Mouse (Mus musculus): ENCODE measurements around the gene Pprc1. TPM values are rescaled to one million over a fixed set of nuclear protein-coding genes. Genes with fewer than 3 reads are reported as not detected.
A peak's percentile ranks its signal among the peaks of the same experiment; 100 is the strongest.

Pprc1 gene
- polyA plus RNA-seq, 1 experiment from 2014 or later = 30.3 TPM

GRCm38 (mm10) chr19:46004814-46005466 is 39.7 kb upstream of the Pprc1 start:
- 84% methylated on average over 17 of the region's 17 CpGs for whole genome bisulfite sequencing
- no peaks in the 10 kb centered on the region for H3K27me3 ChIP-seq (ENCODE audit: control insufficient read depth, insufficient read depth, low read length)
- no peaks in the 10 kb centered on the region for H3K36me3 ChIP-seq (ENCODE audit: control insufficient read depth, insufficient read depth, low read length)
- H3K27ac ChIP-seq (ENCODE audit: low read length) = no peak overlapping the region
- no peak overlapping the region for H3K4me2 ChIP-seq (ENCODE audit: low read depth, low read length)
- ATAC-seq (ENCODE audit: insufficient read depth, low FRiP score) = no peak
- H3K4me3 ChIP-seq (replicated peaks; ENCODE audit: low read length) = no peak overlapping the region
- H3K9ac ChIP-seq (ENCODE audit: low read length) = peak overlapping the region; percentile 77; the same call in 1 of the 2 replicates
- H3K9me3 ChIP-seq (replicated peaks; ENCODE audit: control insufficient read depth, low read length) = no peaks in the 10 kb centered on the region
- peaks cover 9% of the 10 kb centered on the region; the same call in 1 of the 2 replicates for H3K4me1 ChIP-seq (ENCODE audit: control insufficient read depth, insufficient read depth, low read length)

GRCm38 (mm10) chr19:46005680-46006079 is 39.0 kb upstream of the Pprc1 start:
- Histone ChIP-seq H3K36me3 (ENCODE audit: control insufficient read depth, insufficient read depth, low read length) (no peaks in the 10 kb centered on the region), H3K9ac (ENCODE audit: low read length) (no peak overlapping the region; the same call in 1 of the 2 replicates), H3K4me1 (ENCODE audit: control insufficient read depth, insufficient read depth, low read length) (peaks cover 9% of the 10 kb centered on the region; the same call in 1 of the 2 replicates), H3K9me3 (replicated peaks; ENCODE audit: control insufficient read depth, low read length) (no peaks in the 10 kb centered on the region), H3K4me3 (replicated peaks; ENCODE audit: low read length) (no peak overlapping the region), H3K27ac (ENCODE audit: low read length) (no peak overlapping the region), H3K27me3 (ENCODE audit: control insufficient read depth, insufficient read depth, low read length) (no peaks in the 10 kb centered on the region), H3K4me2 (ENCODE audit: low read depth, low read length) (no peak overlapping the region)
- no peak for ATAC-seq (ENCODE audit: insufficient read depth, low FRiP score)
- WGBS = 84% methylated on average over 7 of the region's 7 CpGs

- peak; percentile 78; the same call in 1 of the 2 replicates for ATAC-seq (ENCODE audit: insufficient read depth, low FRiP score)
- H3K4me2 ChIP-seq (ENCODE audit: low read depth, low read length) = no peak overlapping the region
- H3K9me3 ChIP-seq (replicated peaks; ENCODE audit: control insufficient read depth, low read length) = no peaks in the 10 kb centered on the region
- H3K27ac ChIP-seq (ENCODE audit: low read length) = no peak overlapping the region
- no peak overlapping the region; the same call in 1 of the 2 replicates for H3K9ac ChIP-seq (ENCODE audit: low read length)
- no peak overlapping the region for H3K4me3 ChIP-seq (replicated peaks; ENCODE audit: low read length)
- no peaks in the 10 kb centered on the region for H3K4me1 ChIP-seq (ENCODE audit: control insufficient read depth, insufficient read depth, low read length)
- H3K36me3 ChIP-seq (ENCODE audit: control insufficient read depth, insufficient read depth, low read length) = no peaks in the 10 kb centered on the region
- WGBS = 35% methylated on average over 12 of the region's 12 CpGs
- H3K27me3 ChIP-seq (ENCODE audit: control insufficient read depth, insufficient read depth, low read length) = no peaks in the 10 kb centered on the region
These were observed 30.0 kb upstream of the Pprc1 start for GRCm38 (mm10) chr19:46014572-46015178.

GRCm38 (mm10) chr19:46016023-46016422 is 28.7 kb upstream of the Pprc1 start:
- Histone ChIP-seq H3K9ac (ENCODE audit: low read length) (no peak overlapping the region), H3K27me3 (ENCODE audit: control insufficient read depth, insufficient read depth, low read length) (no peaks in the 10 kb centered on the region), H3K4me1 (ENCODE audit: control insufficient read depth, insufficient read depth, low read length) (no peaks in the 10 kb centered on the region), H3K4me2 (ENCODE audit: low read depth, low read length) (no peak overlapping the region), H3K27ac (ENCODE audit: low read length) (no peak overlapping the region), H3K4me3 (replicated peaks; ENCODE audit: low read length) (no peak overlapping the region), H3K9me3 (replicated peaks; ENCODE audit: control insufficient read depth, low read length) (no peaks in the 10 kb centered on the region), H3K36me3 (ENCODE audit: control insufficient read depth, insufficient read depth, low read length) (no peaks in the 10 kb centered on the region)
- ATAC-seq (ENCODE audit: insufficient read depth, low FRiP score) = no peak
- 74% methylated on average over 2 of the region's 2 CpGs for WGBS

- Histone ChIP-seq H3K4me3 (replicated peaks; ENCODE audit: low read length) (no peak overlapping the region), H3K36me3 (ENCODE audit: control insufficient read depth, insufficient read depth, low read length) (no peaks in the 10 kb centered on the region; the same call in 1 of the 2 replicates), H3K27me3 (ENCODE audit: control insufficient read depth, insufficient read depth, low read length) (no peaks in the 10 kb centered on the region), H3K4me2 (ENCODE audit: low read depth, low read length) (no peak overlapping the region; the same call in 1 of the 2 replicates), H3K9ac (ENCODE audit: low read length) (no peak overlapping the region), H3K27ac (ENCODE audit: low read length) (peak overlapping the region; percentile 80), H3K4me1 (ENCODE audit: control insufficient read depth, insufficient read depth, low read length) (no peaks in the 10 kb centered on the region), H3K9me3 (replicated peaks; ENCODE audit: control insufficient read depth, low read length) (0 out of 2 replicates have a peak, but pooled peaks cover 3% of the 10 kb centered on the region)
- WGBS = 45% methylated on average over 6 of the region's 6 CpGs
- ATAC-seq (ENCODE audit: insufficient read depth, low FRiP score) = peak; percentile 86
These were observed 19.7 kb upstream of the Pprc1 start for GRCm38 (mm10) chr19:46024959-46025358.

GRCm38 (mm10) chr19:46026567-46026966 is 18.1 kb upstream of the Pprc1 start:
- no peak overlapping the region for H3K4me2 ChIP-seq (ENCODE audit: low read depth, low read length)
- no peak overlapping the region for H3K27ac ChIP-seq (ENCODE audit: low read length)
- 57% methylated on average over 8 of the region's 8 CpGs for WGBS
- 0 out of 2 replicates have a peak, but pooled peaks cover 3% of the 10 kb centered on the region for H3K9me3 ChIP-seq (replicated peaks; ENCODE audit: control insufficient read depth, low read length)
- no peak overlapping the region for H3K4me3 ChIP-seq (replicated peaks; ENCODE audit: low read length)
- H3K9ac ChIP-seq (ENCODE audit: low read length) = no peak overlapping the region
- peaks cover 8% of the 10 kb centered on the region; the same call in 1 of the 2 replicates for H3K36me3 ChIP-seq (ENCODE audit: control insufficient read depth, insufficient read depth, low read length)
- no peaks in the 10 kb centered on the region for H3K4me1 ChIP-seq (ENCODE audit: control insufficient read depth, insufficient read depth, low read length)
- no peak for ATAC-seq (ENCODE audit: insufficient read depth, low FRiP score)
- H3K27me3 ChIP-seq (ENCODE audit: control insufficient read depth, insufficient read depth, low read length) = no peaks in the 10 kb centered on the region

- WGBS = 72% methylated on average over 11 of the region's 11 CpGs
- H3K4me2 ChIP-seq (ENCODE audit: low read depth, low read length) = no peak overlapping the region
These were observed 15.9 kb upstream of the Pprc1 start for GRCm38 (mm10) chr19:46028747-46029320.

GRCm38 (mm10) chr19:46029652-46030051 is 15.0 kb upstream of the Pprc1 start:
- Histone ChIP-seq H3K4me1 (ENCODE audit: control insufficient read depth, insufficient read depth, low read length) (no peaks in the 10 kb centered on the region), H3K27me3 (ENCODE audit: control insufficient read depth, insufficient read depth, low read length) (no peaks in the 10 kb centered on the region), H3K36me3 (ENCODE audit: control insufficient read depth, insufficient read depth, low read length) (peaks cover 33% of the 10 kb centered on the region), H3K9ac (ENCODE audit: low read length) (no peak overlapping the region), H3K4me3 (replicated peaks; ENCODE audit: low read length) (no peak overlapping the region), H3K27ac (ENCODE audit: low read length) (no peak overlapping the region), H3K4me2 (ENCODE audit: low read depth, low read length) (no peak overlapping the region), H3K9me3 (replicated peaks; ENCODE audit: control insufficient read depth, low read length) (0 out of 2 replicates have a peak, but pooled peaks cover 3% of the 10 kb centered on the region)
- ATAC-seq (ENCODE audit: insufficient read depth, low FRiP score) = no peak
- WGBS = 59% methylated on average over 1 of the region's 1 CpGs

More at GRCm38 (mm10) chr19:46028747-46029320, 15.9 kb upstream of the Pprc1 start:
- Histone ChIP-seq H3K4me3 (replicated peaks; ENCODE audit: low read length) (no peak overlapping the region), H3K27me3 (ENCODE audit: control insufficient read depth, insufficient read depth, low read length) (no peaks in the 10 kb centered on the region), H3K4me1 (ENCODE audit: control insufficient read depth, insufficient read depth, low read length) (no peaks in the 10 kb centered on the region), H3K36me3 (ENCODE audit: control insufficient read depth, insufficient read depth, low read length) (peaks cover 25% of the 10 kb centered on the region), H3K27ac (ENCODE audit: low read length) (no peak overlapping the region), H3K9ac (ENCODE audit: low read length) (no peak overlapping the region), H3K9me3 (replicated peaks; ENCODE audit: control insufficient read depth, low read length) (0 out of 2 replicates have a peak, but pooled peaks cover 3% of the 10 kb centered on the region)
- no peak for ATAC-seq (ENCODE audit: insufficient read depth, low FRiP score)
